1 mouse cellular context compared by ENCODE assay signal in the genomic region with DNA sequence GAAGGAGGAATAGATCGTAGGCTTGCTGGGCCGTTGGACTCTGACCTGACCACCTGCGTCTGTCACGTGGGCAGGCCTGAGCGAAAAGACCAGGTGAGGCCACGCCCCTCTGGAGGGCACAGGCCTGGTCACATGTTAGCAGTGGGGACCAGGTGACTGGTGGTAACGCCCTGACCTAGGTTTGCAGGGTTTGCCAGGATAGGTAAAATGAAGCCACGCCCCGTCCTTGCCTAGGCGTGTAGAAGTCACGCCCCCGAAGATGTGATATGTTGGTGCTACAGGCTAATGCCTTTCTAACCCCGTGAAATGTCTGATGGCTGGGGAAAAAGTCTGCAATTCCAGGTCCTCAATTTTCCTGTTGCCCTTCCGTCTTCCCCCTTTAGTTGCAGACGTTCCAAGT.
A peak's percentile ranks its signal among the peaks of the same experiment; 100 is the strongest.
TF ChIP-seq lines count a peak whose summit lies in the region.

No protein-coding gene starts in this region.

TF ChIP-seq in myocyte, 11 proteins besides CTCF, POLR2A, EP300 and RAD21 (continued from another document):
- TF ChIP-seq USF1 (IDR thresholded peaks at IDR 0.05; ENCODE audit: low read depth) (peak; percentile 57), POLR2AphosphoS2 (IDR thresholded peaks at IDR 0.05; ENCODE audit: insufficient read length, low read depth) (no peak)
